Mouse (Mus musculus) monocyte, adult 2 months (primary cell): ENCODE measurements around the gene Sh3d19.
A peak's percentile ranks its signal among the peaks of the same experiment; 100 is the strongest.
"Not testable (repeated sequence)": the region's sequence is repeated elsewhere in the genome, so short reads cannot be mapped to it uniquely, and the experiment has no call there.

Experiments
- DNase-seq, 2 experiments: peaks; one replicate each; pipeline ENCODE4 v3.0.0; 2022; ENCODE audit warnings: low spot score in 2 of 2, low read depth in 1 of 2

The Sh3d19 gene

DNA sequence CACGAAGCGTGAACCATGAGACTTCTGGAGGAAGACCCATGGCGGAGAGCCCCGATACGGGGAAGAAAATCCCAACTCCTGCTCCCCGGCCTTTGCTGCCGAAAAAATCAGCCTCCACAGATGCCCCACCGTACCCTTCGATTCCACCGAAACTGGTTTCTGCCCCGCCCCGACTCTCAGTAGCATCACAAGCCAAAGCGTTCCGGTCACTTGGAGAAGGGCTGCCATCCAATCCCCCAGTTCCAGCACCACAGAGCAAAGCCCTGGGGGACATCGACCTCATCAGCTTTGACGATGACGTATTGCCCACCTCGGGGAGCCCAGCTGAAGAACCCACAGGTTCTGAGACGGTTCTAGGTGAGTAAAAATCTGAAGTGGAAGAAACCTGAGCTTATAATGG lies 114.1 kb downstream of the Sh3d19 start:
- DNase-seq: no peak

DNA sequence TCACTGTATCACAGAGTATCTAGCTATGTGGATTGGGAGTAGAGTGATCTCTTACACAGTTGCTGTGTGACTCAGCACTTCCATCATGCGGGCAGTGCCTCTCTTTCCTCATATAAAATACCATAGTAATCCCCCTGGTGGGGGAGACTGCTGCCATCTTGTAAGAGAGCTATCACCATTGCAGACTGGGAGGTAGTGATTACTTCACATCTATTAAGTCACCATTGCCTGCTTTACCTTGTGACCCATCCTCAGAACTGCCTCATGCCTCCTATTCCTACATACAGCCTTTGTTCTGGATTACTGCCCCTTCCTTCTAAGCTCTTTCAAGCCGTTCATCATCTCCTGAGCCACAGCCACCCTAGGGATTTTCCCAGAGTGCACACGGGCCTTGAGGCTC lies 117.0 kb downstream of the Sh3d19 start:
- no peak for DNase-seq

DNA sequence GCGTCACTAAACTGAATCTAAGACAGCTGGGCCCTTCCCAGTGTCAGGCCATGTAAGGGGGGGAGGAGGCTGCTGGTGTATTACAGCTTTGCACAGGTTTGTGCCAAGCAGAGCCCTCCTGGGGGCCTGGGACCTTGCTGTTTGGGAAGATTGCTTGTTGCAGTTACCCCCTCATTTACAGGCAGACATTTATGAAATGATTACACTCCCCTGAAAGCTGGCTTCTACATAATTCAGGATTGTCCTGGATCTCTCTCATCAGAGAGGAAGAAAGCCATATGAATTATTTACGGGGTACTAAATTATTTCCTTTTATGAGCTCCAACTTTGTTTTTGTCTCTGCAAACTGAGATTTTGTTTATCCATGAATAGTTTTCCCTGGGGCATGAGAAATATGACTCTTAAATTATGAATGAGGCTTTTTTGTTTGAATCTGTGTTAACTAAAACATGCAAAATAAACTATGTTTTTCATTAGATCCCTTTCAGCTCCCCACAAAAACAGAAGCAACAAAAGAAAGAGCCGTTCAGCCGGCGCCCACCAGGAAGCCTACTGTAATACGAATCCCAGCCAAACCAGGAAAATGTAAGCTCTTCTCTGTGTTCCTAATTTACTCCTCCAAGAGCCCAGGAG lies 122.4 kb downstream of the Sh3d19 start:
- DNase-seq: no peak

DNA sequence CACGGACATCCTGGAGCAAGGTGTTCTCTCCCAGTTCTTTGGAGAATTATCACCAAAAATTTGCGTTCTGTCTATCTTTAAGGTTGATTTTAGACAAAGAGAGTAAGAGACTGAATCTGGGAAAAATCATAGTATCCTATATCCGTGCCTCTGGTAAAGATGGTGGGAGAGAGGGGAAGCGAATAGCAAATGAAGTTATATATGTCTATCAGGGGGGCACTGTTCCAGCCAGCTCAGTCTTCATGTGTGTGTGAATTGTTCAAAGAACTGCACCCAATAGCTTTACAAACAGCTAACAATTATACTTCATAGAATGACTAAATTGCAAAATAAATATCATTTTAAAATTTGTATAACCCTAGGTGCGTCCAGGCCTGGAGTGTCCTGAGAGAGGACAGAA lies 123.0 kb downstream of the Sh3d19 start:
- DNase-seq: no peak

DNA sequence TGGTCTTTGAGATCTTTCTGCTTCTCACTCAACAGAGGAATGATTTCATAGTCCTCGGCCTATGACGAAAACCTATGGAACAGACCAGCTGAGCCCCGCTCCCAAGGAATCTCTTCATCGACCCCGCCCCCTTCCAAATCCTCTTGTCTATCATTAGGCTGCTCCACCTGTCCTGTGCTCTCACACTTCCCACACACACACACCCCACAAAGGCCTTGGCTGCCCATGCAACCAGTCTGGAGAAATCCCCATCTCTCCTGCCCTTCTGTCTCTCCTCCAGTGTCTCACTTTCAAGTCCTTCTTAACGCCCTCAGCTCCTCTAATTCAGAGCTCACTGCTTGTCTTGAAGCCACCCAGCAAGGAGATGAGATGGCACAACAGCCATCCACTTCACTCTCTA lies 131.0 kb downstream of the Sh3d19 start:
- DNase-seq: no peak

DNA sequence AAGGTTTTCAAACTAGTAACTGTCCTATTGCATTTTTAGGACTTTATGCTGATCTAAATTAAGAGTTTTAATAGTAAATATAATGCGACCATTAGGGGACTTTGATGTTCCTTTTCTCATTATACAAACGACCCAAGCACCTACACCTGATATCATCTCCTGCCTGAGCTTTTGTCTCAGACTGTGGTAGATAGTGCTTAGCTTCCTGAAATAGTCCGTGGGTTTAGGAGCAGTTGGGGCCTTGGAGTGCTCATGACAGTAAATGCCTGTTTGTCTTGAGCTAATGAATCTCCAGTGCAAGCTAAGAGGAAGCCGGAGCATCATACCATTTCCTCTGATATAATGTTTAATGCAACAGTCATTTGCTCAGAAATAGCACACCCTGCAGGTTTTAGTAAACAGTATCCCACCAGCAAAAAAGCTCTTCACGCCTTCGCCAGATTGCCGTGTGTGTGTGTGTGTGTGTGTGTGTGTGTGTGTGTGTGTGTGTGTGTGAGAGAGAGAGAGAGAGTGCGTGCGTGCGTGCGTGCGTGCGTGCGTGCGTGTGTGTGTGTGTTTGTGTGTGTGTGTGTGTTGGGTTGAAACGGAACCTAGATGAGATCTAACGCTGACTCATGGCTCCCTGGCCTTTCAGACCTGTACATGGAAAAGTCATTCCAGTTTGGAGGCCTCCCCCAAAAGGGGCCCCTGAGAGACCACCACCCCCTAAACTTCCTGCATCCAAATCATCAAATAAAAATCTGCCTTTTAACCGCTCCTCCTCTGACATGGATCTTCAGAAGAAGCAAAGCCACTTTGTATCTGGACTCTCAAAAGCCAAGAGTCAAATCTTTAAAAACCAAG lies 132.8 kb downstream of the Sh3d19 start:
- DNase-seq: no peak

DNA sequence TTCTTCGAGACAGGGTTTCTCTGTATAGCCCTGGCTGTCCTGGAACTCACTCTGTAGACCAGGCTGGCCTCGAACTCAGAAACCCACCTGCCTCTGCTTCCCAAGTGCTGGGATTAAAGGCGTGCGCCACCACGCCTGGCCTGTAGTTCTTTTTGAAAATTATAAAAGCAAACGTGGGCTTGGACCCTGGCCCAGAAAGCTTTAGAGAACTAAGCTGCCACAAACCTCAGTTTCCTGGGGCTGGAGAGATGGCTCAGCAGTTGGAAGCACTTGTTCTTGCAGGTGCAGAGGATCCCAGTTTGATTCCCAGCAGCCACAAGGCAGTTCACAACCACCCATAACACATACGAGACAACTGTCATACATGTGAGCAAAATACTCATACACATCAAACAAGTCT lies 133.5 kb downstream of the Sh3d19 start:
- not testable (repeated sequence) for DNase-seq

DNA sequence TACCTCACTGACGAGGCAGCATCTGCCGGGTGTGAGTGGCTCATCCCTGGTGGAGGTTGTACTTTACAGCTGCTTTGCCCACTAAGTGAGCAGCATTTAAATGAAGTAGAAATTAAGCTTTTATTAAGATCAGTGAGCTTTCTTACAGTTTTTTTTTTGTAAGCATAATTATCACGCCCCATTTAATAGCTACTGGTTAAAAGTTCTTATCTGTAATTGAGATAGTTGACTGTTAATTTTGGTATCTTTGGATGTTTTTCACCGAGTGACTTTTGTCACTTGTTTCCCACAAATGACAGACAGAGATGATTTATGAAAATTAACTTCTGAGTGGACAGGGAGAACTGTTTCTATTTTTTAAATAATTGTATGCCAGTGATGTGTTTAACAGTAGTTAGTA lies 134.0 kb downstream of the Sh3d19 start:
- DNase-seq: no peak

DNA sequence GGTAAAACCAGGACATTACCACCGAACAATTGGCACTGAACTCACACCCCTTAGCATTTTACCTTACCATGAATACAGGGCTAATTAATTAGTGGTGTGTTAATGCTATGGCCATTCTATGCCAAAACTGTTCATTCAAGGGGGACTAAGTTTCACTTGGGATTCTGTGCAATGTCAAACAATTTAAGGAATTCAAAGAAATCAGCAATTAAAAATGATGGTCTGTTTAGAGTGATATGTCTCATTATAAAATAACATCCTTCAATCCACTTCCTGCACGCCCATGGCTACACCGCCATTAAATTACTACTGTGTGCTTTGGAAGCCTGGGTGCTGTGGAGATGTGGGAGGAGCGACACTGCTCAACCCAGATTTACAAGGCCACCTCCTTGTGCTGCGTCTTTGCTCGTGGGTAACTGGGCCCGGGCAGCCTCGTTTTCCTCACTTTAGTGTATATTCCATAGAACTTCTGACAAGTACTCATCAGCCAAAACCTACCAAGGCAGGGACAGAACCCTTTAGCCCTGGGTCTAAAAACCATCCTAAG lies 135.2 kb downstream of the Sh3d19 start:
- DNase-seq: no peak

DNA sequence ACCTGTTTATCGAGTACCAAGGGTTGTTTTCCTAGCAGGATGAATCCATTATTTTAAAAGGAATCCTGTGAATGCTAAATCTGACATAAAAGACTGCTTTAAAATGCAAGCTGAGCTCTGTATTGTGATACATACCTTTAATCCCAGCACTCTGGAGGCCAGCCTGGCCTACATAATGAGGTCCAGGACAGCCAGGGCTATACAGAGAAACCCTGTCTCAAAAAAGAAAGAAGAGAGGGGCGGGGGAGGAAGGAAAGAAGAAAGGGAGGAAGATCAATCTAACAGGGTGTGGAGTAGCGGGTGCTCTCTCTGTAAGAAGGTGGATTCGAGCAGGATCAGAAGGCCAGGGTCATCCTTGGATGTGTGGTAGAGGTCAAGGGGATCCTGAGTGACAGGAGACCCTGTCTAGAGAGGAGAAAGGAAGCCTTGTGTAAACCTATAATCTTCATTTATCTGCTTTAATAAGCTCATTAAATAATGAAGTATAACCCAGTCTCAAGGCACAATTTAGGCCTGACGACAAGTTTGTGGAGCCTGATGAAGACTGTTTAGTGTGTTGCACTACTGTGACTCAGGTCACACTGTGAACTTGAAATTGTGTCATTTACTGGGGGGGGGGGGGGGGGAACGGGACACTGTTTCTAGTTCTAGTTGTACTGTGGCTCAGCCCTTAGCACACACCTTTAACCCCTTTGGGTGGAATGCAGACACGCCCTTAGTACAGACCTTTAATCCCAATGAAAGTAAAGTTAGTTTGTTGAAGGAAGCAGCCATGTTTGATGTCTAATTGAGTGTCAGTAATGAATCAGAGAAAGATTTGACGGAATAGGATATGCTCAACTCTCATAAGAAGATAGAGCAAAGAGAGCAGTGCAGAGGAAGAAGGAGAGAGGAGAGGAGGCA lies 137.0 kb downstream of the Sh3d19 start:
- DNase-seq: no peak

DNA sequence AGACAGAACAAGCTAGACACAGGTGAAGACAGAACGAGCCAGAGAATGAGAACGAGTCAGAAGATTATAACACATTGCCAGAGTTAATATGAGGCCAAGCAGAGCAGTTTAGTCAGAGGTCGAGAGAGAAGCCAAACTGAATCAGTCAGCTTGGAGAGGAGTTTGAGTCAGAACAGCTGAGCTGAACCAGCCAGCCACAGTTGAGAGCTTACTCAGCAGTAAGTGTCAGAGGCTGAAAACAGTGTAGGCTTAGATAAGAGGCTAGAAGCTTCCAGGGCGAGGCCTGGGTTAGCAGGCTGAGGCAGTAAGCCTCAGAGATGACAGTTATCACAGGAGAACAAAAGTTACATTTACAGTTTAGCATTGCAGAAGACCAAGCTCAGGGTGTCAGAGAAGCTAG lies 137.7 kb downstream of the Sh3d19 start:
- no peak for DNase-seq

DNA sequence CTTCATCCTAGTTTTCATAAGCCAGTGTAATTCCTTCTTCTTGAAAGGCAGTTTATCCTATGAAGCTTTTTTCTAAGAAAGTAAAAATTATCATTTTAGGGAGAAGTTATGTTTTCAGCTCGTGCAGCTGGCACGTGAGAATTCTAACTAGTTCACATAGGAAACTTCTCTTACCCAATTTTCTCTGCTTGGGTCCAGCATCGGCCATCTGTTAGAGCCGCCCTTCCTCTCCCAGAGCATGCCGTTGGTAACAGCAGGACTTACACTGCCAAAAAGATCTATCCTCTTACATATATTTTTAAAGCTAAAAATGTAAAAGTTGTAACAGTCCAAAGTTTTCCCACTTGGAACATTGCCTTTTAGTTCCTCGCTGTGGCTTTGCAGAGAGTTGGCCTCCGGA lies 138.2 kb downstream of the Sh3d19 start:
- no peak for DNase-seq

DNA sequence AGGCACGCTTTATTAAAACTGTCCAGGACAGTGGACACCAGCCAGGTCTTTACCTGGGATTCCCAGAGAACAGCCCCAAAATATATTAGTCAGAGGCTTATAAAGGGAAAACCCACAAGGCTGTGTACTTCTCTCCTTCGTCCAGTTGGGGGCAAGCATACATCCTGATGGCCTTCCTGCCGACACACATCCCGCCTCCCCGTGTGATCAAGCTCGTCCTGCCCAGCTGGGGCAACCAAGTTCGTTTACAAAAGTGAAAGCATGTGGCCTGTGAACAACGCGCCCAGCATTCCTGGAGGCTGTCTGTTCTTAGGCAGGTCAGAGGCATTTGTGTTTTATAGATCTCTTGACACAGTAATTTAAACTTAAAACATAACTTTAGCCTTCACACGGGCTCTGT lies 139.2 kb downstream of the Sh3d19 start:
- DNase-seq: no peak

DNA sequence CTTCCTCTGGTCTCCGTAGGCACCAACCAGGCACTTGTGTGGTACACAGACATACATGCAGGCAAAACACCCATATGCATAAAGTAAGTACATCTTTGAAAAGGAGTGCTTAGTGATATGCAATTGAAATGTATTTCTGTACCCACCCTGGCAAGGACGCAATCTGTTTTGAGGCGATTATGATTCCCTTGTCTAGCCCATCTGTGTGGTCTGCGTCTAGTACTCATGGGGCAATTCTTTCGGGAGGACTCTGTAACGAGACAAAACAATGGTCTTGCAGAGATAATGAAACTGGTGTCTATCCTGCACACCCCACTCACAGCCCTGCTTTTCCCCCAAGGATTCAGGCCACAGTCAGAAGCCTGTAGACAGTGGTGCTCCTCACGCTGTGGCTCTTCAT lies 141.9 kb downstream of the Sh3d19 start:
- no peak for DNase-seq

DNA sequence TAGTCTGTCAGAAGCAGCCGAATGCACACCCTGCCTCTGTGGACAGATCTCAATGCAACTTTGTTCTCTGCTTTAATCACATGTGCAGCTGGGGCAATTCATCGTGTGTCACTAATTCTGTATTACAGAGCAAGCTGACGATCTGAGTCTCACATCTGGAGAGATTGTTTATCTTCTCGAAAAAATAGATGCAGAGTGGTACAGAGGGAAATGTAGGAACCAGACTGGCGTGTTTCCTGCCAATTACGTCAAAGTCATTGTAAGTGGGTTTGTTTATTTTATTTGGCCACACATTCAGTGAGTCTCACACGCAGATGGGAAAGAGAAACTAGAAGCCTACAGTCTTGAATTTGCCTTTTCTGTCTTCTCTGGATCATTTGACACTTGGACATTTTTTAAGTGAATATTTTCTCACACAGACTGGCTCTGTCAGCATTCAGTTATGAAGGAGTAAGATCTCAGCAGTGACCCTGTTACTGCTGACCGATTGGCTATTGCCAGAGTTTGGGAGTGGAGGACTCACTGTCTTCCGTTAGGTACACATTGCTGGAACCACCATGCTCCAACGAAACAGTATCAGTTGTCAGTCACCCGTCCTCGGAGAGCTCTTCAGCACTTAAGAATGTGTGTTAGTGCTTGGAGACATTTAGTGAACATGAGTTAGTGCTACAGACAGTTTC lies 143.9 kb downstream of the Sh3d19 start:
- DNase-seq: no peak

DNA sequence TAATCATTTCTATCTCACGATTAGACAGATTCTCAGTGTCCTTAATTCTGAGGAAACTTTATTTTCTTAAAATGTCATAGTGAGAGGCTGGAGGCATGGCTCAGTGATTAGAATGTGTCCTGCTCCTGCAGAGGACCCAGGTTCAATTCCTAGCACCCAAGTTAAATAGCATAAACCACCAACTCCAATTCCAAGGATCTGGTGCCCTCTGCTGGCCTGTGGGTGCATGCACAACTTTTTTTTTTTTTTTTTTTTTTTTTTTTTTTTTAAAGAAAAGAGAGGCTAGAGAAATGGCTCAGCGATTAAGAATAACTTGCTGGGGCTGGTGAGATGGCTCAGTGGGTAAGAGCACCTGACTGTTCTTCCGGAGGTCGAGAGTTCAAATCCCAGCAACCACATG lies 146.0 kb downstream of the Sh3d19 start:
- no peak for DNase-seq

DNA sequence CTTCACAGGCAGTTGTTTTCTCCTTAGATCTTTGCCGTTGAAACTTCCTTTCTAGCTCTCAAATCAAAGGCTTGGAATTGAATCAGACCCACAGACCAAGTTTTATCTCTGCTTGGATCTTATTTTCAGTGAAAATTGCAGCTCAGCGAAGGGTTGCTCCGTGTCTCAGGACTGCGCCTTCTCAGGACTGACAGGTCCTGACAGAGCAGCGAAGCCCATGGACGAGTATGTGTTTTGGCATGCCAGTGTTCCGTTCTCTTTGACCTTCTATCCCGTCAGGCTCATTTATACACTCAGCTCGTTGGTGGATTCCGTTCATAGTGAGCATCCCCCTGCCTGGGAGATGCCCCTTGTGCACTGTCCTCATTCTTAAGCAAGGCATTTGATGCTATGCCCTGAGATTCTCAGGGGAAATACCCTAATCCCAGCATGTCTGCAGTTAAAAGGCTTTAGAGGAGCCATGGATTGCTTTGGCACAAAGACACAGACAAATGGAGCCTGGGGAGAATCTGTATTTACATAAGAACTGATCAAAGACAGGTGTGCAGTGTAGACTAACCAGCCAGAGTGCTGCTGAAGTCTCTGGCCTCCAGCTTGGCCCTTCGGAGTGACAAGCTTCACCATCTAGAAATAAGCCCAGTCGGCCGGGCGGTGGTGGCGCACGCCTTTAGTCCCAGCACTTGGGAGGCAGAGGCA lies 148.5 kb downstream of the Sh3d19 start:
- DNase-seq: no peak

DNA sequence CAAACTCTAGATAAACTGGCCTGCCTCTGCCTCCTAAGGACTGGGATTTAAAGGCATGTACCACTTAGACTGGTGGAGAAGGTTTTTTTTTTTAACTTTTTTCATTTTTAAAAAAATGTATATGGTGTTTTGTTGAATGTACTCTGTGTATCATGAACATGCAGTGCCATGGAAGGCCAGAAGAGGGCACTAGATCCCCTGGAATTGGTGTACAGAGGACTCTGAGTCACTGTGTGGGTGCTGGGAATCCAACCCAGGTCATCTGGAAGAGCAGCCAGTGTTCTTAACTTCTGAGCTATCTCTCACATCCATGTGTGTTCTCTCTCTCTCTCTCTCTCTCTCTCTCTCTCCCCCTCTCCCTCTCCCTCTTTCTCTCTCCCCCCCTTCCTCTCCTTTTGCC lies 151.2 kb downstream of the Sh3d19 start:
- DNase-seq: no peak

DNA sequence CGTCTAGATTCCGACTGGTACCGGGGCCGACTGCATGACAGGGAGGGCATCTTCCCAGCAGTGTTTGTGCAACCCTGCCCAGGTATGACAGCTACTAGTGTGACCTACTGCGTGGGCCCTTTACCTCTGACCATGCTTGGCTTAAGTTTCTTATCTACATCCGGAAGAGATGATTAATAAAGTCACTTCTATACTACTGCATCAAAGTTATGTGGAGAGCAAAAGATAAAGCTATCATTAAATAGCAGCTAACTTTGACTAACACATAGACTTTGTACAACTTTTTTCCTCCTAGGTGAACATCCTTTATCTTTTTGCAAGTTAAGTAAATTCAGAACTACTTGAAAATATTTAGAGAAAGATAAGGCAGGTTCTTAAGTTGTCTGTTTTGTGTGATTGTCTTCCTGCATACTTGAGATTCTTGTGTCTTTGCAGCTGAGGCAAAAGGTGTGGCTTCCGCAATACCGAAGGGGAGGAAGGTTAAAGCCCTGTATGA lies 152.4 kb downstream of the Sh3d19 start:
- no peak for DNase-seq

DNA sequence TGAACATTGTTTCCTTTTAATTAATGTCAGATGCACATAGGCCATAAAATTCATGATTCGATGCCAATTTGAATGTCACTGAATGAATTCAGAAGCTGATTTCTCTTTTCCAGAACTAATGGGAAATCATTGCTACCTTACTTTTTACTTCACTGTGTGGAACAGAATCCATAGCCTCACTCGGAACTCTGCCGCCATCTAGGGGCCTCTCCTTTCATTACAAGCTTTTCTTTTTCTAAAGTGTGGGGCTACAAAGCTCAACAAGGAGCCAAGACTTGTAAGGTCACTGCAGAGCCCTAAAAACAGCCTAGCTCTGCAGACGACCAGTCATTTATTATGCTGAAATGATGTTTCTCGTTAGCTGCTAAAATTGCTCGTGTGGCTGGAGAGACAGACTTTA lies 158.8 kb downstream of the Sh3d19 start:
- DNase-seq: peak in 1 of 2 experiments; percentile 23
